Mouse (Mus musculus) right cerebral cortex, postnatal 4 days (tissue): ENCODE data around the gene Itgb2l.
"Not testable (repeated sequence)": the region's sequence is repeated elsewhere in the genome, so short reads cannot be mapped to it uniquely, and the experiment has no call there.

ENCODE experiments used
- DNase-seq: peaks from one replicate; pipeline ENCODE4 v3.0.0-alpha.2; 2022

Itgb2l gene

GRCm38 (mm10) chr16:96443468-96443867 is at the start of gene Itgb2l:
Itgb2l (minus strand) TSS chr16:96443619.
- DNase-seq, result no peak

GRCm38 (mm10) chr16:96491530-96491929 is 48.1 kb upstream of the Itgb2l start:
- no peak for DNase-seq

- DNase-seq, result no peak
Measured at GRCm38 (mm10) chr16:96488038-96488437, 44.6 kb upstream of the Itgb2l start.

- no peak for DNase-seq
Measured at GRCm38 (mm10) chr16:96487007-96487684, 43.7 kb upstream of the Itgb2l start.

DNA sequence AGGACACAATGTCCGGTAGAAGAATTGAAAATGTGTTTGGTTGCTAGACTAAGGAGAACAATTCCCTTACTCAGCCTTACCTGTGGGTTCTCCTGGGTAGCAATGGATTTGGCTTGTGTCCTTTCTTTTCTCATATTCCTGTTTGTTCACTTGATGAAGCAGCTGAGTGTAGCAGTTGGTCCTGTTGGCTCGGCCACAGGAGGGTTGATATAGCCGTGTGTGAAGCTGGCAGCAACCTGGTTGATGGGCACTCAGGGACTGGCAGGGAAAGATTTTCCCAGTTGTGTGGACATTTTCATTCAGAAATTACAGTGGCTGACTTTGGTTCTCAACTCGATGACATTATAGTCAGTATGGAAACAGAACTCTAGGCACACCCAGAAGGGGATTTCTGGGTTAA is 38.4 kb upstream of the Itgb2l start:
- DNase-seq, result no peak

DNA sequence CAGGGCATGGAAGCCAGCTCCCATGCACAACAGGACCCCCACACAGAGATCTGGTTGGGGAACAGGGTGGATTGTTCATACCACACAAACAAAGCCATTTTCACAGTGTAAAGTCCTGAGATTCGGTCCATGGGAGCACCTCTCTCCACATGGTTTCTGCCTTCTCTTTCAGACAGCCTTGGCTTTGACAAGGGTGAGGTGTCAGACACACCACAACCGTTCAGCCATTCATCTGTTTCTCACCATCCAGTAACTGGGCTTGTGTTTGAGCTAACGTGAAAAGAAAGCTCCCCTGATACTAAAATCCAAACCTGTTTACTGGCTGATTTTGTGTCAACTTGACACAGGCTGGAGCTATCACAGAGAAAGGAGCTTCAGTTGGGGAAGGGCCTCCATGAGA is 30.8 kb upstream of the Itgb2l start:
- no peak for DNase-seq

DNA sequence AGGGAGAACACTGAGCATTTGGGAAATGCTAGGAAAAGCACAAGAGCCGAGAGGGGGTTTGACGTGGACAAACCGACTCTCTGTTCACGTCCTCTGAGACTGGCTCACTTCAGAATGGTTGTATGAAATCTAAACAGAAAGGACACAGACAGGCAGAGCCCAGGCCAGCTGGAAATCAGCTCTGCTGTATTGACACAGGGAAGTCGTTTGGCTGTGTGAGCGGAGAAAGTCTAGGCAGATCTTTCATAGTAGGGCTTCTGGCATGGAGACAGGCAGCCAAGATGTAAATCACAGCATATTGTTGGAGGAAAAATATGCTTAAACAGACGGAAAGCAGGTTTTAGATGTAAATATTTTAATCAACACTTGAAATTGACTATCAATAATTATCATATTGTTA is 29.4 kb upstream of the Itgb2l start:
- peak; percentile 19 for DNase-seq

DNA sequence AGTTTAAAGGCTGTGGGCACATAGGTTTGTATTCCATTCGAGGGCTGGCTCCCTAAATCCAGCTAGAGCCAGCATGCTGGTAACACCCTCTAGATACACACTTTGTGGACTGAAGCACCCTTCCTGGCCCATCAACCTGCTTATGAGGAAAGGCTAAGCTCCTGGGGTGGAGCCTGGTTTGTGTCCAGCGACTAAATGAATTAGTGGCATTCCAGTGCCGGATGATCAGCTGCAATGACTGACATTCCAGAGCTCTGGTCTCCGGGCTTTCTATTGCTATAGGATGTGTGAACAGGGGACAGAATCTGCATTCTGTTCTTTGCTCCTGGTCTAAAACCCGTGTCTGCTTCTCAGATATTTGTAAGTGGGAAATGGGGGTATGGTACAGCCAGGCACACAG is 28.9 kb upstream of the Itgb2l start:
- DNase-seq, result no peak

DNA sequence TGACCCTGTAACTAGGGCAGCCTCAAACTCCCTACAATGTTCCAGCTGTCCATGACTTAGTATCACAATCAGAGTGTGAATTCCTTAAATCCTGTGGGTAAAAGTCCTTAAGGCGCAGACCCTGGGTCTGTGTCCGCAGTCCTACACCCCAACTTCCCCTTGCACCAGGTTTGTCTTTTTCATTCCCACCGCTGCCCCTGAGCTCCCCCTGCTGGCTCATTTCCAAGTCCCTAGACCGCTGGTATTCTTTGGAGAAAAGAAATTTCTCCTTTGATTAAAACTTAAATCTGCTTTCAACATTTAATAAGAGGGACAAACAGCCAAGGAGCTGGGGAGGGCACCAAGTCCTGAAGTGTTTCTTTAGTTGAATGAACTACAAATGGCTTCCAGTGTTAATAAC is 26.2 kb upstream of the Itgb2l start:
- DNase-seq, result peak; percentile 23

GRCm38 (mm10) chr16:96468698-96469097 is 25.3 kb upstream of the Itgb2l start:
- DNase-seq, result peak; percentile 62

GRCm38 (mm10) chr16:96468011-96468410 is 24.6 kb upstream of the Itgb2l start:
- DNase-seq, result no peak

- peak; percentile 93 for DNase-seq
Measured at GRCm38 (mm10) chr16:96467445-96467844, 24.0 kb upstream of the Itgb2l start, which contains the start of gene Pcp4. Pcp4 (plus strand) TSS chr16:96467606.

- DNase-seq, result no peak
Measured at GRCm38 (mm10) chr16:96460788-96461187, 17.4 kb upstream of the Itgb2l start.

GRCm38 (mm10) chr16:96459356-96459755 is 15.9 kb upstream of the Itgb2l start:
- no peak for DNase-seq

GRCm38 (mm10) chr16:96457612-96458011 is 14.2 kb upstream of the Itgb2l start:
- DNase-seq, result no peak

GRCm38 (mm10) chr16:96454086-96454485 is 10.7 kb upstream of the Itgb2l start:
- no peak for DNase-seq

- DNase-seq, result not testable (repeated sequence)
Measured at GRCm38 (mm10) chr16:96450871-96451270, 7.5 kb upstream of the Itgb2l start.

- DNase-seq, result no peak
Measured at GRCm38 (mm10) chr16:96441826-96442225, 1.6 kb downstream of the Itgb2l start.

- no peak for DNase-seq
Measured at GRCm38 (mm10) chr16:96440871-96441270, 2.5 kb downstream of the Itgb2l start.

DNA sequence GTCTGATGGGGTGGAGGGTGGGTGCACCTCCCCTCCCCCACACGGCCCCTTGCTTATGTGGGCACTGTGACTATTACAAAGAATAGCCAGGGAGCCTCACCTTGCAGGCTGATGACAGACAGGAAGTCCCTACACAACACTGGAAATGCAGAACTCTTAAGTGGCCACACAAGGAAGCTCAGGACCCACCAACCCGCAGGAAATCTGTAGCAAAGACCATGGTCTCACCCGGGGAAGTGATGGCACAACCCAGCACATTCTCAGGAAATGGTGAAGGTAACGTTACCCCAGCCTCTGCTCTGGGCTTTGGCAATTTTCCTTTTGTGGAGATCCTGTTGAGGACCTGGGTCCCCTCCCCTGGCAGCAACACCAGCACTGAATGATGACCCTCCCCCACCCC is 3.7 kb downstream of the Itgb2l start:
- no peak for DNase-seq

GRCm38 (mm10) chr16:96438946-96439345 is 4.5 kb downstream of the Itgb2l start:
- DNase-seq, result no peak

DNA sequence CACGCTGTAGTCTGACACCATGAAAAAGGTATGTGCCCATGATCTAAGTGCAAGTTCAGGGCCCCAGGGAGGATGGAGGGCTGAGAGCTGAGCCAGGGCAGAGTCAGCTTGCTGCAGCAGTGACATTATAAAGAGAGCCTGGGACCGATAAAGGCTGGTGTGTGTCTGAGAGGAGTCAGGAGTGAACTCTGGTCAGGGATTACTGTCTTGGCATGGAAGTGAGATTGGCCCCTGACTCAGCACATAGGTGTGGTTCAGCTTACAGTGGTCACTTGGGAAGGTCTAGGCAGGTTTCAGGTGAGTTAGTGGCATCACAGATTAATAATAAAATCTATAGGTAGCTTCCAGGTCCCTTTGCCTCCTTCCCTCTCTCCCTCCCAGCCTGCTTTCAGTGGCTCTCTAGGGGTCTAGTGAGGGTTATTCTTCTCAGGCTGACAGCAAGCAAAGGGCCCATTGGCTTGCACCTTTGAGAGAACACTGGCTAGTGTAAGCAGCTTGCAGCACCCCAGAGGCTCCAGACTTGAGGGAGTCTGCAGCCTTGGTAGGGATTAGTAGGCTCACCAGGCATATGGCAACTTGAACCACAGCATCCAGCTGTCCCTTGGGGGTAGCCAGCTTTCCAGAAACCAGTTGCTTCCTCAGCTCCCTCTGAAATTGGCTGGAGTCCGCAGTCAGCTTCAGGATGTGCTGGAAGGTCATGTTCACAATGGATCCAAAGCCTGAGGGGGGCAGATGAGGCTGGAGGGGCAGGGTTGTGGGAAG is 9.2 kb downstream of the Itgb2l start:
- no peak for DNase-seq

GRCm38 (mm10) chr16:96433266-96433665 is 10.2 kb downstream of the Itgb2l start:
- DNase-seq, result no peak

DNA sequence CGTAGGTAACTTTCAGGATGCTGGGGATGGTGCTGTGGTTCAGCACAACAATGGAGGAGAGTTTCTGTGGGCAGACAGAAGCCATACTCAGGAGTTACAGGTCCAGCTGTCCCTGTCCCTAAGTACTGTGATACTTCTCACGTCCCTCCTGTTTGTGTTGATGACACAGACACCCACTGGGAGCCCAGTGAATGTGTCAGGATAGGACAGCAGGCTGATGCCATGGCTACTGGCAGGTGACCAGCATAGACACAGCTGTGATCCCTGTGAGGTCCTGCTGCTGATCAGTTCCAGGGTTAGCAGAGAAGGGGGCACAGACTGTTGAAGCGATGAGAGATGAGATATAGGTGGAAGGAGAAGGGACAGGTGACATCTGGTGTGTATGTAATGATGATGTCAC is 14.4 kb downstream of the Itgb2l start:
- no peak for DNase-seq
